In genomic region chr7:129743955-129744666, GRCm38 (mm10) we compare ENCODE assay signal across 9 mouse cellular contexts.
DNase-seq lines count a peak whose midpoint lies in the region; ATAC-seq lines count a peak whose summit lies in the region.
"Had no signal": no experiment of that assay in that cellular context is flagged by ENCODE, and none has a peak within 500 bp of the region (broad histone marks: within the 10 kb centered on the region; RNA-seq: fewer than 3 reads in every experiment).

No protein-coding gene starts in this region.

- peak; percentile 79 for ATAC-seq in embryonic facial prominence, embryonic 12.5 days (ENCODE audit: insufficient number of reproducible peaks, insufficient read depth, low FRiP score, low TSS enrichment)
- ATAC-seq in hindbrain, embryonic 16.5 days, result peak; percentile 65
- ATAC-seq in midbrain, embryonic 16.5 days, result peak; percentile 56; the same call in 1 of the 2 replicates
- no peak for ATAC-seq in granulocyte monocyte progenitor cell, adult 5-6 weeks (replicated peaks; ENCODE audit: poor library complexity, severe bottlenecking)

- H3K27ac ChIP-seq in embryonic facial prominence, embryonic 12.5 days, result peak overlapping the region; percentile 85
- peak overlapping the region; percentile 55 for H3K27ac ChIP-seq in hindbrain, embryonic 16.5 days (ENCODE audit: low read depth, low read length)
- H3K27ac ChIP-seq in midbrain, embryonic 16.5 days (ENCODE audit: low read length), result peak overlapping the region; percentile 54

- no peaks in the 10 kb centered on the region for H3K27me3 ChIP-seq in embryonic facial prominence, embryonic 12.5 days
- no peaks in the 10 kb centered on the region for H3K27me3 ChIP-seq in hindbrain, embryonic 16.5 days (replicated peaks; ENCODE audit: control insufficient read depth, insufficient read depth, low read length)
- no peaks in the 10 kb centered on the region for H3K27me3 ChIP-seq in midbrain, embryonic 16.5 days (ENCODE audit: control insufficient read depth, insufficient read depth, low read depth, low read length)

- 18% methylated on average over 16 of the region's 16 CpGs for WGBS in embryonic facial prominence, embryonic 12.5 days
- 21% methylated on average over 16 of the region's 16 CpGs for WGBS in hindbrain, embryonic 16.5 days
- WGBS in midbrain, embryonic 16.5 days, result 14% methylated on average over 16 of the region's 16 CpGs

- H3K4me1 ChIP-seq in embryonic facial prominence, embryonic 12.5 days, result peaks cover 17% of the 10 kb centered on the region
- peaks cover 5% of the 10 kb centered on the region for H3K4me1 ChIP-seq in hindbrain, embryonic 16.5 days (ENCODE audit: control insufficient read depth, insufficient read depth, low read depth, low read length)
- peaks cover 17% of the 10 kb centered on the region for H3K4me1 ChIP-seq in midbrain, embryonic 16.5 days (ENCODE audit: control insufficient read depth, insufficient read depth, low read length)

- peak; percentile 23 for DNase-seq in brain, adult 2 months (ENCODE audit: low read depth, low spot score)
- no peak for DNase-seq in ovary, postnatal 14 days (ENCODE audit: low spot score)
- DNase-seq in natural killer cell, adult 2 months (ENCODE audit: low spot score in 2 of 2), result no peak
- DNase-seq in urinary bladder, postnatal 4 days (ENCODE audit: low spot score in 2 of 2), result no peak

- H3K36me3 ChIP-seq in embryonic facial prominence, embryonic 12.5 days, result no peaks in the 10 kb centered on the region
- H3K36me3 ChIP-seq in hindbrain, embryonic 16.5 days (ENCODE audit: control insufficient read depth, insufficient read depth, low read length), result no peaks in the 10 kb centered on the region
- H3K36me3 ChIP-seq in midbrain, embryonic 16.5 days (ENCODE audit: control insufficient read depth, insufficient read depth, low read length), result no peaks in the 10 kb centered on the region

- H3K9me3 ChIP-seq in embryonic facial prominence, embryonic 12.5 days, result peaks cover 4% of the 10 kb centered on the region; the same call in 1 of the 2 replicates
- H3K9me3 ChIP-seq in hindbrain, embryonic 16.5 days (ENCODE audit: control insufficient read depth, low read length), result peaks cover 6% of the 10 kb centered on the region
- H3K9me3 ChIP-seq in midbrain, embryonic 16.5 days (replicated peaks; ENCODE audit: control insufficient read depth, low read length, poor library complexity, severe bottlenecking), result peaks cover 7% of the 10 kb centered on the region

- H3K4me2 ChIP-seq in embryonic facial prominence, embryonic 12.5 days (replicated peaks), result peak overlapping the region; percentile 18
- H3K4me2 ChIP-seq in hindbrain, embryonic 16.5 days (ENCODE audit: low read length), result 0 out of 2 replicates have a peak overlapping the region, but pooled peaks have one; percentile 7
- H3K4me2 ChIP-seq in midbrain, embryonic 16.5 days (ENCODE audit: low read length), result no peak overlapping the region

- no peak overlapping the region for H3K4me3 ChIP-seq in embryonic facial prominence, embryonic 12.5 days
- H3K4me3 ChIP-seq in hindbrain, embryonic 16.5 days (ENCODE audit: low read length), result no peak overlapping the region
- no peak overlapping the region for H3K4me3 ChIP-seq in midbrain, embryonic 16.5 days (ENCODE audit: low read depth, low read length)
- H3K4me3 ChIP-seq: myocyte had no signal

- H3K9ac ChIP-seq in embryonic facial prominence, embryonic 12.5 days, result no peak overlapping the region
- 0 out of 2 replicates have a peak overlapping the region, but pooled peaks have one; percentile 3 for H3K9ac ChIP-seq in hindbrain, embryonic 16.5 days (ENCODE audit: low read depth, low read length)
- H3K9ac ChIP-seq in midbrain, embryonic 16.5 days (ENCODE audit: low read depth, low read length), result peak overlapping the region; percentile 54
